Mouse (Mus musculus) ES-Bruce4 (cell line): ENCODE results near the gene Cd2.

ENCODE experiments used
- CTCF ChIP-seq: IDR thresholded peaks from one replicate; pipeline ENCODE4 v1.8.1; 2011; ENCODE audit warnings: low read depth, low read length
- POLR2A ChIP-seq: IDR thresholded peaks from one replicate; pipeline ENCODE4 v1.8.1; 2011; ENCODE audit warnings: low read length; ENCODE audit not compliant: insufficient read depth

DNA sequence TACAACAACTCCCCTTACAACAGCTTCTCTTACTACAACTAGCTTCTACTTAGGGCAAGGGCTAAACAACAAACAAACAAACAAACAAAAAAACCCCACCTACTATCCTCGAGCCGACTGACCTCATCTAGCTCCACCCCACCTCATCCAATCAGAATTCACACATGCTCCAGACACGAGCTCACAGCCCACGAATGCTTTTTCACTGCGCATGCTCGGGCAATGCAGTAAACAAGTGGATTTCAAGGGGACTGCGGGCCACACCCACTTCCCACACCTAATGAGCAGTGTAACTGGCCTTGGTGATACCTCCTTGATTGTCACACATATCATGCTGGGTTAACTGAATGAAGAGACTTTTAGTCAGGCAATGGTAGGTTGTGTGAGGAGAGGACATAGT lies 19.4 kb downstream of the Cd2 start:
- TF ChIP-seq CTCF (no peak), POLR2A (no peak)
